Mouse (Mus musculus) kidney, adult 8-10 months (tissue): Measurements from ENCODE around the gene Ppp1r16b.
"Not testable (repeated sequence)": the region's sequence is repeated elsewhere in the genome, so short reads cannot be mapped to it uniquely, and the experiment has no call there.

Experiments used
- DNase-seq, 2 experiments: peaks; one replicate each; pipeline ENCODE4 v3.0.0; 2022

Ppp1r16b gene

GRCm38 (mm10) chr2:158726252-158726651 is 61.1 kb downstream of the Ppp1r16b start:
- DNase-seq = no peak

DNA sequence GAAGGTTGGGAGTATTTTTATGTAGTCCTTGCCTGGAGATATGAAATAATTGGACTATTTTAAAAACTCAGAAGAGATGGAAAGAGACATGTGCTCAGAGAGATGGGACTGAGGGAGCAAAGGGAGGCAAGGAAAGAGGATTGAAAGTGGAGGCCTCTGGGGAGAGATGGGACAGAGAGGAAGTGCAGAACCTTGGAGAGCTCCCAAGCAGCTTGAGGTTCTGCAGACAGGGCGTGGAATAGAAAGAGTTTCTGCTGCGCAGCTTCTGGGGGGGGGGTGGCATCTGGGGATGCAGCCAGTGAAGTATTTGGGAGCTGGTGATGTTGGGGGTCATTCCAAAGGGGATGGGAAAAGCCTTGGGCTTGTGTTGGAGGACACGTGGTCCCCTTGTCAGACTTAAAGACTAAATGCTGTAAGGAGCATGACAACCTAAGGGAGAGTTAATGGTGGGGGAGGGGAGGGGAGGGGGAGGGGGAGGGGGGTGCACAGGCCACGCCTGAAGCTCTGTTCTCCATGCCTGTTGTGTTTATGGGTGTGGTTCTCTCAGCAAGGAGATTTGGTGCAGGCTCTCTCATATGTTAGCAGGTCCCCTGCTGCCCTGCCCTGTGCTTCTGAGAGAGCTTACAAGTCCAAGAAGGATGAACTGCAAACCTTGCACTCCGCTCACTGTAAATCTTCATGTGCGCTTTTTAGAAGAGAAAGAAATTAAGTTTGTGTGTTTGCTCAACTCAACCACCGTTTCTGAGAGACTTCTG is 63.0 kb downstream of the Ppp1r16b start:
- DNase-seq = no peak

GRCm38 (mm10) chr2:158730896-158731295 is 65.7 kb downstream of the Ppp1r16b start:
- DNase-seq = no peak

DNA sequence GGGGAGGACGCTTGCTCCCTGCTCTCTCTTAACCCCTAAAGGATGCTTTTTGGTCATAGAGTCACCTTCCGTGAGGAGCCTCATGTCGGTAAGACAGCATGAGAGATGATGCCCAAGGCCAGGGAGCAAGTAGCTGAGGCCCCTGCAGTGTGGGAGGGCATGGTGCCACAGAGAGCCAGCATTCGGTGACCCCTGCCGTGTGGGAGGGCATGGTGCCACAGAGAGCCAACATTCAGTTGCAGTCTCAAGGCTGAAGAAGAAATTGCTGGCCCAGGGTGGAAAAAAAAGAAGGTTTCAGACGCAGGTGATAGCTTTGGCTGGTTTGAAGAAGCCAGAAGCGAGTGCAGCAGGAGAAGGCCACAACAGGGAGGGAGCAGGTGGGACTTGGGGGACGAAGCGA is 67.3 kb downstream of the Ppp1r16b start:
- DNase-seq = no peak

- no peak for DNase-seq
These were observed 67.9 kb downstream of the Ppp1r16b start for GRCm38 (mm10) chr2:158733136-158733535.

DNA sequence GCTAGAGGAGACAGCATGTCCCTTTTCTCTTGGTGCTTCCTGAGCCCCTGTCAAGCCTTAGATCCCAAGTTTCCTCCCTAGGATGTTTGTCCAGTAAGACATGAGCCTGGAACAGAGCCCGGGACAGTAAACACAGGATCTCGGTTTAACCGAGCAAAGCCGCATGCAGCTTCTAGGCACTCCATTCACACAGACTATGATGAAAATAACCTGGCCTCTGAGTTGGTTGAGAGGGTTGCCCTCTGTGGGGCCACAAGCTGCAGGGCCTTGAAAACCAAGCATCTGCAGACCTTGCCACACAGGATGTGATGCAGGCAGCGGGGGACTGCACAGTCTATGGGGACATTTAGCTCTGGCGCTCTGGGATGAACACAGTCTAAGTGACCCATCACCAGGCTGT is 68.7 kb downstream of the Ppp1r16b start:
- peak in 1 of 2 experiments; percentile 30 for DNase-seq

- peak; percentile 63 to 75 for DNase-seq
These were observed 69.4 kb downstream of the Ppp1r16b start for GRCm38 (mm10) chr2:158734500-158735152.

- DNase-seq = no peak
These were observed 70.1 kb downstream of the Ppp1r16b start for GRCm38 (mm10) chr2:158735340-158735739.

DNA sequence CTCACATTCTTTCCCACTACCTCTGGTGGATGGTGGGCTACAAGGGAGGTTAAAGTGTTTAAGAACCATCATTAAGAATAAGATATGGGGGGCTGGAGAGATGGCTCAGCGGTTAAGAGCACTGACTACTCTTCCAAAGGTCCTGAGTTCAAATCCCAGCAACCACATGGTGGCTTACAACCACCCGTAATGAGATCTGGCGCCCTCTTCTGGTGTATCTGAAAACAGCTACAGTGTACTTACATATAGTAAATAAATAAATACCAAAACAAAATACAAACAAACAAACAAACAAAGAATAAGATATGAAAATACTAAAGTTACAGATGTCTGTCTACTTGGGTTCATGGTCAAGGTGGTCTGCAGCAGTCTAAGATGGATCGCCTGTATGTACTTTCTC is 71.0 kb downstream of the Ppp1r16b start:
- not testable (repeated sequence) for DNase-seq

GRCm38 (mm10) chr2:158738591-158738990 is 73.4 kb downstream of the Ppp1r16b start:
- DNase-seq = no peak

DNA sequence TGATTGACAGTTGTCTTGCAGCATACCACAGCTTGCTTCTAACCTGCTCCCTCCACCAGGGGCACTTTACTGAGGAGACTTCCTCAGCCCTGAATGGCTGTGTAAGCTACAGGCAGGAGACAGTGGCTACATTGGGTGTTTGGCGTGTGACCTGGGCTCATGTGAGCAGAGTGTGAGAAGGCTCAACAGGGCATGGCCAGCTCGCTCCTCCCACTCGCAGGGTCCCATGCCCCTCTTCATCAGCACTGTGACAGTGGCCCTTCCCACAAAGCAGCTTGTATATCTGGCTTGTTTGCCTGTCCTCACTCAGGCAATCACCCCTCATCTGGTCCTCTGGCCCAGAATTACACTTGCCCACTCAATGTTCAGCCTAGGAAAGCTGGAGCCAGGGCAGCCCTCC is 73.9 kb downstream of the Ppp1r16b start:
- no peak for DNase-seq

DNA sequence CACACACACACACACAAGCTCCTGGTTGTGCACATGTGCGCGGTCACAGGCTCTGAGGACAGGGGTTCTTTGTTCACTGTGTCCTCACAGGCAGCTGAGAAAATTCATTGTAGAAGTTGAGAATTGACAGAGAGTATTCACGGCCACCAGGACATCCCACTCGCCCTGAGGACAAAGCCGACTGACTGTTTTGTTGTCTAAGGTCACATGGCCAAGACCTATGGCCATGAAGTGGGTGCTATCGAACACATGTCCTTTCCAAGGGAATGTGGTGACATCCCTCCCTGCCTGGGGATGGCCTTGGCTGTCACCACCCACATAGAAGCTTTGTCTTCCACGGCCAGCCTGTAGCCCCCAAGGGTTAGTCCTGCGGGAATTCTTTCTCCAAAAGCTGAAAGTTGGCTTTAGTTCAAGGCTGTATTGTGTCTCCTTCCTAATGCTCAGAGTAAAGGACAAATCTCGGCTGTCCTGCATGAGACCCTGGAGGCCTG is 75.9 kb downstream of the Ppp1r16b start:
- no peak for DNase-seq

DNA sequence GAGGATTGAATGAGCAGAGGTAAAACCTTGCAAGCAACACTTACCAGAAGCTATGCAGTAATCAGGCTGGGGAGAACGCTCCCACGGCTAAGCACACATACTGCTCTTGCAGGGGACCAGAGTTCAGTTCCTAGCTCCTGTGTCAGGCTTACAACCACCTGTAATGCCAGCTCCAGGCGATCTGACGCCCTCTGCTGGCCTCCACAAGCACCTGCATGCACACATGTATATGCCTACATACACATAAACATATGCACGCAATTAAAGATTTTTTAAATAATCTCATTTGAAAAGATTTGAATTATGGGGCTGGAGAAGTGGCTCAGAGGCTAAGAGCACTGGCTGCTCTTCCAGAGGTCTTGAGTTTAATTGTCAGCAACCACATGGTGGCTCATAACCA is 77.2 kb downstream of the Ppp1r16b start:
- DNase-seq = no peak

DNA sequence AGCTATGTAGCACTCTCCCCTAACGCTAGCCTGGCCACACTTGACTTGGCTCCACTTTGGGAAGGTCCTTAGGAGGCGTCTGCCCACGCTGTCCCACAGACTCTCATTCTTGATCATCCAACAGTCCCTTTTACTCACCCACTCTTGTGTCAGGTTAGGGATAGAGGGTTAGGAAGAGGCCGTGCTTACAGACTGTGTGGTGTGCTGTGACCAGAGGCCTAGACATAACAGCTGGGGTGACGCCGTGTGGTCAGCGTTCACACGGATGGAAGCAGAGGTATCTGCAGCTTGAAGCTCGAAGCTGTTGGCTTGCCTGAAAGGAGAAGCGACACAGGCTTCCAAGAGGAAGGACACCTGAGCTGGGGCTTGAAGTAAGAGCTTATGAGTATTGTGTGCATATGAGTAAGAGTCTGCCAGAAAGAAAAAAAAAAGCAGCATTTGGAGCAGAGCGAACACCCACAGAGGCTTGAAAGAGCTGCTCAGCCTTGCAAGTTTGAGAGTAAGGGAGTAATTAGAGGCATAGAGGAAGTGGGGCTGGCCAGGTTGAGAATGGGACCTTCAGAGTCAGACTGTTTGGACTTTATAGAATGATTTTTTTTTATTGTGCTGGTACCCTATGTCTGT is 78.4 kb downstream of the Ppp1r16b start:
- no peak for DNase-seq

DNA sequence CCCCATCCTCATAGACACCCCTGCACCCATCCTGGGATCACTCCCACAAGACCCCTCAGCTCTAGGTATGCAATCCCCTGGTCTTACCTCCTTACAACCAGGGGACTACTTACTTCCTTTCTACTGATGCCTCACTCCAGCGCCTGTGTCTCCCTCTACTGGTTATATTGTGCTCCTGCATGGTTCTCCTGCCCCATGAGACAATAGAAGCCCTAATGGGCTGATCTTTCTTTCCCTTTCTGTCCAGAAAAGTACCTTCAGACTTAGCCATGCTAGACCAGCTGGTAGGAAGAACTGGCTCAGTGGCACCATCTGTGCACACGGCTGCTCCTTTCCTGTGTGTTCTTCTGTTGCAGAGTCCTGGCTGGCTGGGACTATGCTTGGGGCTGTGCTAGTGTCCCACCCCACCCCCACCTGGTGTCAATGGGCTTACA is 79.9 kb downstream of the Ppp1r16b start:
- DNase-seq = peak in 1 of 2 experiments; percentile 32

GRCm38 (mm10) chr2:158746164-158746563 is 81.0 kb downstream of the Ppp1r16b start:
- no peak for DNase-seq

GRCm38 (mm10) chr2:158749366-158749765 is 84.2 kb downstream of the Ppp1r16b start:
- no peak for DNase-seq

- DNase-seq = no peak
These were observed 95.0 kb downstream of the Ppp1r16b start for GRCm38 (mm10) chr2:158760231-158760630.

DNA sequence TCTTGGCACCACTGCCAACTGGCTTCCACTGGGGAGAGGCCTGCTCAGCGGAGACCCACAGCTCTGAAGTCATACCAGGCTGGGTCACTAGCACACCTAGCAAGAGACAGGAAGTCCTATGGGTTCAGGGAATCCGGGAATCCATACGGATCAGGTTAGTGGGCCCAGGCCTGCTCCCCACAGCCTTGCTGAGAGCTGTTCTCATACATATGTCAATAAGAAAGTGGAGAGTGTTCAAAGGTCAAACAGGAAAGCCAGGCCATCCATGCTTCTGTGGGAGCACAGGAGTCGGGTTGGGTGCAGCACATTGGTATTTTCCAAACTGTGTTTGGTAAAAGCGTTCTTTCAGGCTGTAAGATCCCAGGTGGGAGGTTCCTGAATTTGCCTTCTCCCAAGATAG is 97.1 kb downstream of the Ppp1r16b start:
- DNase-seq = no peak

- peak; percentile 96 to 97 for DNase-seq
These were observed 102.6 kb downstream of the Ppp1r16b start, which contains the start of gene Fam83d for GRCm38 (mm10) chr2:158767742-158768339. TSS of gene Fam83d (plus strand) at chr2:158768093.

- DNase-seq = no peak
These were observed 103.2 kb downstream of the Ppp1r16b start for GRCm38 (mm10) chr2:158768350-158768749.

GRCm38 (mm10) chr2:158768771-158769170 is 103.6 kb downstream of the Ppp1r16b start:
- no peak for DNase-seq

- DNase-seq = no peak
These were observed 105.0 kb downstream of the Ppp1r16b start for GRCm38 (mm10) chr2:158770126-158770757.
